Mouse (Mus musculus) stomach, postnatal 0 days (tissue): ENCODE measurements around the gene Tgm5.

Source experiments
- CTCF ChIP-seq: IDR thresholded peaks from 2 replicates; pipeline ENCODE4 v1.5.1; 2016; ENCODE audit warnings: antibody characterized with exemption, low read depth, mild to moderate bottlenecking, moderate library complexity
- EP300 ChIP-seq: optimal IDR thresholded peaks from 2 replicates; pipeline ENCODE3; 2016; ENCODE audit warnings: antibody characterized with exemption

GRCm38 (mm10) chr2:121004018-121004811 lies 81.4 kb downstream of the Tgm5 start:
- TF ChIP-seq EP300 (no peak), CTCF (no peak)
